Mouse (Mus musculus) bone marrow, adult 2 months (tissue): Measurements from ENCODE around the gene Gal. TPM values are rescaled to one million over a fixed set of nuclear protein-coding genes. Genes with fewer than 3 reads are reported as not detected.

Source experiments
- H3K27ac ChIP-seq: fragments of 200-500 bp; 2 replicates; pipeline ENCODE4 v1.5.1; 2012; ENCODE audit warnings: low read depth, mild to moderate bottlenecking, control low read depth, inconsistent platforms, low read length; ENCODE audit not compliant: control insufficient read depth, poor library complexity, insufficient read depth
- H3K4me1 ChIP-seq: fragments of 200-500 bp; 2 replicates; pipeline ENCODE4 v1.6.1; 2011; ENCODE audit warnings: low read length; ENCODE audit not compliant: control insufficient read depth, insufficient read depth
- H3K4me3 ChIP-seq: fragments of 200-500 bp; replicated peaks from 2 replicates; pipeline ENCODE3; 2011; ENCODE audit warnings: mild to moderate bottlenecking, low read depth, low read length, control low read depth; ENCODE audit not compliant: control insufficient read depth
- CTCF ChIP-seq: fragments of 200-500 bp; IDR thresholded peaks from 2 replicates; pipeline ENCODE4 v1.5.1; 2011; ENCODE audit warnings: low read length, control low read depth; ENCODE audit not compliant: control insufficient read depth, insufficient read depth
- POLR2A ChIP-seq: fragments of 200-500 bp; IDR thresholded peaks from 2 replicates; pipeline ENCODE4 v1.6.1; 2011; ENCODE audit warnings: low read depth, mild to moderate bottlenecking, control low read depth, low read length, borderline replicate concordance; ENCODE audit not compliant: control insufficient read depth
- WGBS: fragments of 180-500 bp; shearing (Covaris S2); methylation state at CpG from one replicate; pipeline ENCODE4 v1.1.7; 2018; 5-methylcytosine and 5-hydroxymethylcytosine counted together
- polyA plus RNA-seq: library from polyadenylated mRNA; stranded (reverse); fragments of >200 nt; gene quantifications from 2 replicates; pipeline ENCODE4 v1.2.4, GENCODE M21; 2011; ENCODE audit warnings: low replicate concordance; ENCODE audit not compliant: missing spikeins, insufficient read depth, insufficient read length

Gene Gal
- not detected in 2 replicates for polyA plus RNA-seq

GRCm38 (mm10) chr19:3414268-3414733, at the start of gene Gal:
Gene Gal, minus strand, starts transcription at chr19:3414544.
- Histone ChIP-seq H3K4me1 (no peaks in the 10 kb centered on the region), H3K27ac (no peak within 1 kb of the TSS), H3K4me3 (no peak within 1 kb of the TSS)
- 2% methylated on average over 37 of the region's 37 CpGs for WGBS
- TF ChIP-seq CTCF (no peak), POLR2A (0 out of 2 replicates have a peak, but pooled peaks have one; percentile 6)

DNA sequence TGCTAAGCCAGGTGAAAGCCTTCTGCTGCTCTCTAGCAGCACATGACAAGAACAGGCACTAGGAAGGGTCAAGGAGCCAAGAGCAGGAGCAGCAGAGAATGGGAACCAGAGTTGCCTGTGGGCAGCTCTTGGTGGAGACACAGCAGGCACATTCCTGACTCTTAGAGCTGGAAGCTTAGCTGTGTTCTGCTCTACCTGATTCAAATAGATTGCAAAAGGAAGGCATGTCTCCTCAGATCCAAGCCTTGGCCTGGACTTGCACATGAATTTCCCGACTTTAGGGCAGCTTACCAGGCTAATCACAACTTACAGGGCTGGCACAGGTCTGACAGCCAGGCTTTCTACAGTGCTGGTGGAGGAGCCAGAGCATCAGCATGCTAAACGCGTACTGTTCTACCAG, 45.6 kb upstream of the Gal start:
- no peak overlapping the region for H3K27ac ChIP-seq
- no peak overlapping the region for H3K4me3 ChIP-seq
- H3K4me1 ChIP-seq, result no peaks in the 10 kb centered on the region
- TF ChIP-seq POLR2A, result no peak
- TF ChIP-seq CTCF, result no peak
- WGBS, result 92% methylated on average over 3 of the region's 3 CpGs

DNA sequence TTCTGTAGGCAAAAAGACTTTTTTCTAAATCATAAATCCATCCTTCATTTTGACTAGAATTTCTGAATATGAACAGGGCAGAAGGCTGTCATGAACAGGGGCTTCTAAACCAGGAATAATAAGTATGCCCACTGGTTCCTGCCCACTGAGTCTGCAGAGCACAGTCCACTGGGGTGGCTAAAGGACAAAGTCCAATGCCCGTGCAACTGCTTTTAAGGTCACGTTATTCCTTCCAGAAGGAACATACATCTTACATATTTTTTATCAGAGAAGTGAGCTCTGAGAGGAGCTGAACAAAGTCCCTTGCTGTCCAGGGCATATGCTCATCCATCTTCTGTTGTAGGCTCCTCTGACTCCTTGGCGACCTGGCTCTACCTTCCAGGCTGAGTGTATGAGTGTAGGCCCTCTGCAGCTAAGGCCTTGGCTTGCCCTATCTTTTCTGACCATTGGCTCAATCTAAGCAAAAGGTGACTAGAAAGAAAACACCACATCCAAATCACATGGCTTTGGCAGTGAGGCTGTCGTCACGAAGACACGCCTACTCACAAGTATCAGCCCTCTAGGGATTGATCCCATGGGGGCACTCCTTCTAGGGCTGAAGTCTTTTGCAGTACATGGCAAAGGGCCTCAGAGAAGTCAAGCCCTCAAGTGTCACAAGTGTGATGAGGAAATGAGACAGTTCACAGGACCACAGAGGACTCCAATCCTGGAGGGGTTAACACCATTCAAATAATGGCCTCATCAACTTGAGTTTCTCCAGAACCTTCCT, 44.2 kb upstream of the Gal start:
- no peak overlapping the region for H3K27ac ChIP-seq
- no peaks in the 10 kb centered on the region for H3K4me1 ChIP-seq
- 93% methylated on average over 6 of the region's 6 CpGs for WGBS
- H3K4me3 ChIP-seq, result no peak overlapping the region
- TF ChIP-seq POLR2A, result no peak
- TF ChIP-seq CTCF, result no peak

DNA sequence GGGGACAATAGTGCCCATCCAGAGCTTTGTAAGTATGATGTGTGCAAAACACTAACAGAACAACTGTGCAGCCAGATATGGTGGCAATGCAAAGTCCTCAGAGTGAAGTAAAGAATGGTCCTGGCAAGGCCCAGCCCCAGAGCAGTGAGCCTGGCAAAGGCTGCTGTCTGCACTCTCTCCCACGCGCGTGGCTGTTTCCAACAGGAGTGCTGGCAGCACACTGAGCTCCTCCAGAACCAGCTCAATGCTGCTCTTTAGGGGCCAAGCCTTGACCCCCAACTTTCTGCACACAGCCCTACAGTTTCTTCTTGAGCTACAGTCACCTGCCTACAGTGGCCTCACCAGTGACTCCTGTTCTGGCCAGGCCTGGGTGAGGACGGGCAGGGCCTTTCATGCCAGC, 43.4 kb upstream of the Gal start:
- Histone ChIP-seq H3K27ac (no peak overlapping the region), H3K4me1 (no peaks in the 10 kb centered on the region), H3K4me3 (no peak overlapping the region)
- TF ChIP-seq CTCF, result no peak
- no peak for TF ChIP-seq POLR2A
- 97% methylated on average over 4 of the region's 4 CpGs for WGBS

DNA sequence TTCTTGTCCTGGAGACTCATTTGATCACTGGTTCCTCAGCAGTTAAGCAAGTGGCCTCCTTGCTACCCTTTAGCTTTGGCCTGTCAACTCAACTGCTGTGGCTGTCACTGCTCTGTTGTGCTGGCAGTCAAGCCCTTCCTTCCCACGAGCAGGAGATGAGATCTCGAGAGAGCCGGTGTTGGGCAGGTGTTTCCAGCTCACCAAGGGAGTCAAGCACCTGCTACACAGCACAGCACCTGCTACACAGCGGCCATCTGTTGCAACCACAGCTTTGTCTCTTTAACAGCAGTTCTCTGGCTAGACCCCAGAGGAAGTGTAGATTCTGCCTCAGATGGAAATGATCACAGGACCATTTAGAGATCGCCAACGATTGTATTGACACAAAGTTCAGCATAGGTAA, 37.3 kb upstream of the Gal start:
- Histone ChIP-seq H3K4me3 (no peak overlapping the region), H3K27ac (no peak overlapping the region), H3K4me1 (no peaks in the 10 kb centered on the region)
- WGBS, result 12% methylated on average over 6 of the region's 6 CpGs
- no peak for TF ChIP-seq POLR2A
- no peak for TF ChIP-seq CTCF

GRCm38 (mm10) chr19:3451170-3451569, 36.8 kb upstream of the Gal start:
- WGBS, result 18% methylated on average over 6 of the region's 6 CpGs
- Histone ChIP-seq H3K4me3 (no peak overlapping the region), H3K27ac (no peak overlapping the region), H3K4me1 (no peaks in the 10 kb centered on the region)
- TF ChIP-seq CTCF (peak; percentile 52), POLR2A (no peak)

GRCm38 (mm10) chr19:3450714-3451113, 36.4 kb upstream of the Gal start:
- Histone ChIP-seq H3K4me3 (no peak overlapping the region), H3K27ac (no peak overlapping the region), H3K4me1 (no peaks in the 10 kb centered on the region)
- TF ChIP-seq POLR2A (no peak), CTCF (no peak)
- WGBS, result 87% methylated on average over 3 of the region's 3 CpGs

GRCm38 (mm10) chr19:3449248-3449647, 34.9 kb upstream of the Gal start:
- no peak overlapping the region for H3K27ac ChIP-seq
- H3K4me3 ChIP-seq, result no peak overlapping the region
- H3K4me1 ChIP-seq, result no peaks in the 10 kb centered on the region
- TF ChIP-seq POLR2A (no peak), CTCF (no peak)
- WGBS, result 62% methylated on average over 3 of the region's 3 CpGs

DNA sequence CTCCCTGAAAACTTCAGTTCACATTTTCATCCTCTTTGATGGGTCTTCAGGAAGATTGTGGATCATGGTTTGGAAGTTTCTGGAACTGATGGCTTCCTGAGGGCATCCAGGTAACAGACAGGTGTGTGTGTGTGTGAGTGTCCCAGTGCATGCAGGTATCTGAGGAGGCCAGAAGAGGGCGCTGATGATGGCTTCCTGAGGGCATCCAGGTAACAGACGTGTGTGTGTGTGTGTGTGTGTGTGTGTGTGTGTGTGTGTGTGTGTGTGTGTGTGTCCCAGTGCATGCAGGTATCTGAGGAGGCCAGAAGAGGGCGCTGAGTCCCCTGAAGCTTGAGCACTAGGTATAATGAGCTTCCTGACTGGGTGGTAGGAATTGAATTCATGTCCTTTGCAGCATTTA, 33.0 kb upstream of the Gal start:
- TF ChIP-seq CTCF (no peak), POLR2A (no peak)
- 74% methylated on average over 3 of the region's 3 CpGs for WGBS
- Histone ChIP-seq H3K27ac (no peak overlapping the region), H3K4me1 (no peaks in the 10 kb centered on the region), H3K4me3 (no peak overlapping the region)

- 37% methylated on average over 10 of the region's 10 CpGs for WGBS
- Histone ChIP-seq H3K27ac (no peak overlapping the region), H3K4me3 (no peak overlapping the region), H3K4me1 (no peaks in the 10 kb centered on the region; the same call in 1 of the 2 replicates)
- TF ChIP-seq CTCF (no peak), POLR2A (no peak)
Measured at GRCm38 (mm10) chr19:3441092-3441491, 26.7 kb upstream of the Gal start.
